Mouse (Mus musculus) hindbrain, embryonic 14.5 days (tissue): ENCODE data around the gene Smad6. TPM values are rescaled to one million over a fixed set of nuclear protein-coding genes. Genes with fewer than 3 reads are reported as not detected.

ENCODE experiments used
- ATAC-seq: fragments of 200-750 bp; cut with Nextera tagmentation; 2 replicates; pipeline ENCODE4 v1.8.0; 2017; ENCODE audit warnings: moderate number of reproducible peaks, mild to moderate bottlenecking, moderate TSS enrichment, moderate library complexity; ENCODE audit not compliant: low FRiP score
- DNase-seq: peaks from one replicate; pipeline ENCODE4 v3.0.0-alpha.2; 2015; ENCODE audit warnings: low spot score
- H3K27ac ChIP-seq: fragments of 300-500 bp; sonication (generic); 2 replicates; pipeline ENCODE4 v1.5.1; 2014; ENCODE audit warnings: mild to moderate bottlenecking, moderate library complexity
- H3K27me3 ChIP-seq: fragments of 300-500 bp; sonication (generic); 2 replicates; pipeline ENCODE4 v1.6.1; 2014; ENCODE audit warnings: mild to moderate bottlenecking, low read length, mixed read lengths; ENCODE audit not compliant: control insufficient read depth, insufficient read depth
- H3K36me3 ChIP-seq: fragments of 300-500 bp; sonication (generic); replicated peaks from 2 replicates; pipeline ENCODE4 v1.6.1; 2014; ENCODE audit not compliant: control insufficient read depth, insufficient read depth
- H3K4me1 ChIP-seq: fragments of 300-500 bp; sonication (generic); replicated peaks from 2 replicates; pipeline ENCODE4 v1.6.1; 2014; ENCODE audit warnings: antibody characterized with exemption, low read length, mixed read lengths; ENCODE audit not compliant: control insufficient read depth, insufficient read depth
- H3K4me2 ChIP-seq: fragments of 300-500 bp; sonication (generic); replicated peaks from 2 replicates; pipeline ENCODE4 v1.6.1; 2014; ENCODE audit warnings: mild to moderate bottlenecking, moderate library complexity
- H3K4me3 ChIP-seq: fragments of 300-500 bp; sonication (generic); replicated peaks from 2 replicates; pipeline ENCODE4 v1.5.1; 2014; ENCODE audit warnings: mild to moderate bottlenecking, low read length
- H3K9ac ChIP-seq: fragments of 300-500 bp; sonication (generic); 2 replicates; pipeline ENCODE4 v1.6.1; 2014
- H3K9me3 ChIP-seq: fragments of 300-500 bp; sonication (generic); 2 replicates; pipeline ENCODE4 v1.6.1; 2016; ENCODE audit warnings: low read length; ENCODE audit not compliant: control insufficient read depth
- WGBS: fragments of 180-500 bp; shearing (Covaris S2); extraction: QIAGEN DNeasy Blood & Tissue Kit; methylation state at CpG from one replicate; pipeline ENCODE4 v1.1.7; 2014; 5-methylcytosine and 5-hydroxymethylcytosine counted together
- polyA plus RNA-seq: library from polyadenylated mRNA; unstranded; fragments of >200 nt; fragmentation: Nextera tagmentation; extraction: Ambion mirVana; gene quantifications from 2 replicates; pipeline ENCODE4 v1.2.1, GENCODE M21; 2014

Gene Smad6
- polyA plus RNA-seq, 1 experiment from 2014 or later: 2.7 TPM

- ATAC-seq (no peak), DNase-seq (peak; percentile 63)
- Histone ChIP-seq H3K9ac (peak overlapping the region; percentile 18; the same call in 1 of the 2 replicates), H3K4me3 (peak overlapping the region; percentile 55), H3K27me3 (peaks cover 34% of the 10 kb centered on the region), H3K4me1 (peaks cover 39% of the 10 kb centered on the region), H3K9me3 (no peaks in the 10 kb centered on the region), H3K36me3 (no peaks in the 10 kb centered on the region), H3K27ac (peak overlapping the region; percentile 6; the same call in 1 of the 2 replicates), H3K4me2 (peak overlapping the region; percentile 89)
- WGBS: 3% methylated on average over 25 of the region's 25 CpGs
Measured at GRCm38 (mm10) chr9:64016648-64017400, 5.0 kb downstream of the Smad6 start.

DNA sequence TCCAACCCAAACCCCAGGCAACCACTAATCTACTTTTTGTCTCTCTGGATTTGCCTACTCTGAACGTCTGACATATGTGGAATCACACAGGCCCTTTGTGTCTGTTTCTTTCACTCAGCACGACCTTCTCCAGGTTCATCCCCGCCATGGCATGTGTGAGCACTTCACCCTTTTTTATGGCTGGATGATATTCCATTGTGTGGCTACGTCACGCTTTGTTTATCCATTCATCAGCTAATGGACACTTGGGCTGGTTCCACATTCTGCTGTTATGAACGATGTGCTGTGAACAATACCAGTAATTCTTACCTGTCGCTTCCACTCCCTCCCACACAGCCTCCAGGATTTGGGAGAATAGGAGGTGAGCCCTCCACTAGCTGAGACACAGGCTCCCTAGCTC is 5.8 kb downstream of the Smad6 start:
- ATAC-seq (no peak), DNase-seq (no peak)
- no peak overlapping the region for H3K9ac ChIP-seq
- WGBS: 27% methylated on average over 7 of the region's 7 CpGs
- no peak overlapping the region for H3K27ac ChIP-seq
- no peaks in the 10 kb centered on the region for H3K9me3 ChIP-seq
- H3K4me2 ChIP-seq: peak overlapping the region; percentile 89; the same call in 1 of the 2 replicates
- peaks cover 28% of the 10 kb centered on the region for H3K27me3 ChIP-seq
- H3K4me3 ChIP-seq: no peak overlapping the region
- H3K36me3 ChIP-seq: no peaks in the 10 kb centered on the region
- peaks cover 32% of the 10 kb centered on the region for H3K4me1 ChIP-seq

DNA sequence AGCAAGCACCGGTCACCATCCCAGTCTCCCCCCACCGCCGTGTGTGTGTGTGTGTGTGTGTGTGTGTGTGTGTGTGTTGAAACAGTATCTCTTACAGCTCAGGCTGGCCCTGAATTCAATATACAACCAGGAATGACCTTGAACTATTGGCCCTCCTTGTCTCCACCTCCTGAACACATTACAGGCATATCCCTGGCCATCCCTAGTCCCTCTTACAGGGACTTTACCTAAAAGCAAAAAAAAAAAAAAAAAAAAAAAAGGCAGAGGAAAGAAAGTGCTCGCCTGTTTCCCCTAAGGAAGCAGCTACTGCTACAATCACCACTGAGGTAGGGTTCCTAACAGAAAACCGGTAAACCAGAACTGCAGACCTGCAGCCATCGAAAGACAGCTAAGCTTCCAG is 7.1 kb downstream of the Smad6 start:
- no peaks in the 10 kb centered on the region for H3K9me3 ChIP-seq
- WGBS: 86% methylated on average over 6 of the region's 6 CpGs
- H3K4me3 ChIP-seq: no peak overlapping the region
- H3K4me2 ChIP-seq: no peak overlapping the region
- no peaks in the 10 kb centered on the region for H3K36me3 ChIP-seq
- no peak overlapping the region for H3K27ac ChIP-seq
- peaks cover 21% of the 10 kb centered on the region for H3K4me1 ChIP-seq
- DNase-seq (no peak), ATAC-seq (no peak)
- H3K27me3 ChIP-seq: peaks cover 22% of the 10 kb centered on the region
- H3K9ac ChIP-seq: no peak overlapping the region

GRCm38 (mm10) chr9:64011356-64011755 is 10.5 kb downstream of the Smad6 start:
- Histone ChIP-seq H3K27me3 (no peaks in the 10 kb centered on the region), H3K4me2 (no peak overlapping the region), H3K9ac (no peak overlapping the region), H3K4me1 (no peaks in the 10 kb centered on the region), H3K36me3 (no peaks in the 10 kb centered on the region), H3K9me3 (no peaks in the 10 kb centered on the region), H3K27ac (no peak overlapping the region), H3K4me3 (no peak overlapping the region)
- DNase-seq (no peak), ATAC-seq (no peak)
- WGBS: 100% methylated on average over 1 of the region's 1 CpGs

GRCm38 (mm10) chr9:64002981-64003380 is 18.9 kb downstream of the Smad6 start:
- Histone ChIP-seq H3K27me3 (no peaks in the 10 kb centered on the region), H3K4me2 (no peak overlapping the region), H3K9me3 (no peaks in the 10 kb centered on the region), H3K36me3 (no peaks in the 10 kb centered on the region), H3K4me3 (no peak overlapping the region), H3K9ac (no peak overlapping the region), H3K4me1 (peaks cover 9% of the 10 kb centered on the region; the same call in 1 of the 2 replicates), H3K27ac (no peak overlapping the region)
- 80% methylated on average over 7 of the region's 7 CpGs for WGBS
- ATAC-seq (no peak), DNase-seq (no peak)

DNA sequence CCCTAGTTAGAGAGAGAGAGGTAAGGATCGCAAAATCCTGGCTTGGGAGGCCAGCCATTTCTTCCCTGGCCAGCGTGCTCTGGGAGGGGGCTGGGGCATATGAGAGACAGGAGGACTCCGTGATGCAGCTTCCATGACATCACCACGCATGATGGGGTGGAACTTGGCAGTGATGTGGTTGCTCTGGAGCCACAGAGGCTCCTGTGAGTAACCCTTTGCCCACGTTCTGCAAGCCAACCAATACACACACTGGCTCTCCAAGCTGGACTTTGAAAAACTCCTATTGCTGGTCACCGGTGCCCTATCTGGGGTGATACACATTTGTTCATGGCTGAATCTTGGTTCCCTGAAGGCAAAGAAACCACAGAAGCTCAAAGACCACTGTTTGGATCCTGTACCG is 20.8 kb downstream of the Smad6 start:
- H3K4me2 ChIP-seq: no peak overlapping the region
- WGBS: 83% methylated on average over 7 of the region's 7 CpGs
- DNase-seq (no peak), ATAC-seq (no peak)
- H3K4me1 ChIP-seq: peaks cover 9% of the 10 kb centered on the region; the same call in 1 of the 2 replicates
- H3K27ac ChIP-seq: no peak overlapping the region
- no peaks in the 10 kb centered on the region for H3K9me3 ChIP-seq
- H3K4me3 ChIP-seq: no peak overlapping the region
- H3K27me3 ChIP-seq: no peaks in the 10 kb centered on the region
- H3K36me3 ChIP-seq: no peaks in the 10 kb centered on the region
- no peak overlapping the region for H3K9ac ChIP-seq

- Histone ChIP-seq H3K9ac (no peak overlapping the region), H3K27me3 (no peaks in the 10 kb centered on the region), H3K36me3 (no peaks in the 10 kb centered on the region), H3K4me3 (no peak overlapping the region), H3K4me2 (no peak overlapping the region), H3K4me1 (peaks cover 9% of the 10 kb centered on the region; the same call in 1 of the 2 replicates), H3K9me3 (no peaks in the 10 kb centered on the region), H3K27ac (no peak overlapping the region)
- ATAC-seq: no peak
- WGBS: 86% methylated on average over 5 of the region's 5 CpGs
- no peak for DNase-seq
Measured at GRCm38 (mm10) chr9:64000085-64000484, 21.8 kb downstream of the Smad6 start.

GRCm38 (mm10) chr9:63999194-63999593 is 22.7 kb downstream of the Smad6 start:
- ATAC-seq (no peak), DNase-seq (no peak)
- WGBS: 87% methylated on average over 9 of the region's 9 CpGs
- Histone ChIP-seq H3K27ac (no peak overlapping the region), H3K27me3 (no peaks in the 10 kb centered on the region), H3K4me1 (peaks cover 9% of the 10 kb centered on the region; the same call in 1 of the 2 replicates), H3K4me2 (no peak overlapping the region), H3K36me3 (no peaks in the 10 kb centered on the region), H3K9me3 (no peaks in the 10 kb centered on the region), H3K9ac (no peak overlapping the region), H3K4me3 (no peak overlapping the region)

DNA sequence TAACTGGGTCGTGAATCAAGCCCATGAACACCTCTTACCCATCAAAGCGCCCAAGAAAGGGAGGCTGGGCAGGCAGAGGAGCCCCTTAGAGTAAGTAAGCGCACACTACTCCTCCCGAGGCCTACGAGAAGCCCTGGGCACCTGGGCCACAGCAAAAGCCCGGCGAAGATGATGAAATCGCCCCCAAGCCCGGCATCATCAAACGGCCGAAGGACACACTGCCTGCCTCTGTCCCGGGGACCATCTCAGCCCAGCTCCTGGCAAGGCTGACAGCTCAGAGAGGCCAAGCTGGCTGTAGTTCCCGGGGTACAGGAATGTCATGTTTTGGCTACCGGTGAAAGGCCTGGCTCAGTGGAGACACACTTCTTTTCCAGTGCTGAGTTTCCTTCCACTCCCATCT is 23.8 kb downstream of the Smad6 start:
- H3K9ac ChIP-seq: no peak overlapping the region
- H3K9me3 ChIP-seq: no peaks in the 10 kb centered on the region
- peaks cover 9% of the 10 kb centered on the region; the same call in 1 of the 2 replicates for H3K4me1 ChIP-seq
- no peak overlapping the region for H3K4me3 ChIP-seq
- H3K27ac ChIP-seq: 0 out of 2 replicates have a peak overlapping the region, but pooled peaks have one; percentile 26
- WGBS: 71% methylated on average over 14 of the region's 14 CpGs
- DNase-seq (no peak), ATAC-seq (no peak)
- no peaks in the 10 kb centered on the region for H3K36me3 ChIP-seq
- H3K4me2 ChIP-seq: no peak overlapping the region
- no peaks in the 10 kb centered on the region for H3K27me3 ChIP-seq
